Mouse (Mus musculus) limb, embryonic 12.5 days (tissue): Measurements from ENCODE around the gene Foxe3. TPM values are rescaled to one million over a fixed set of nuclear protein-coding genes. Genes with fewer than 3 reads are reported as not detected.
A peak's percentile ranks its signal among the peaks of the same experiment; 100 is the strongest.

Experiments
- ATAC-seq: fragments of 200-750 bp; cut with Nextera tagmentation; 2 replicates; pipeline ENCODE4 v1.8.0; 2017; ENCODE audit warnings: low read depth, moderate TSS enrichment; ENCODE audit not compliant: insufficient number of reproducible peaks, insufficient read depth, low FRiP score, low TSS enrichment
- H3K27ac ChIP-seq: fragments of 300-500 bp; sonication (generic); 2 replicates; pipeline ENCODE4 v1.5.1; 2016; ENCODE audit warnings: mild to moderate bottlenecking, moderate library complexity
- H3K27me3 ChIP-seq: fragments of 300-500 bp; sonication (generic); 2 replicates; pipeline ENCODE4 v1.6.1; 2016; ENCODE audit warnings: mild to moderate bottlenecking, moderate library complexity
- H3K36me3 ChIP-seq: fragments of 300-500 bp; sonication (generic); 2 replicates; pipeline ENCODE4 v1.6.1; 2016; ENCODE audit warnings: mild to moderate bottlenecking, moderate library complexity
- H3K4me1 ChIP-seq: fragments of 300-500 bp; sonication (generic); replicated peaks from 2 replicates; pipeline ENCODE4 v1.6.1; 2016
- H3K4me2 ChIP-seq: fragments of 300-500 bp; sonication (generic); 2 replicates; pipeline ENCODE4 v1.6.1; 2016; ENCODE audit warnings: mild to moderate bottlenecking, moderate library complexity
- H3K4me3 ChIP-seq: fragments of 300-500 bp; sonication (generic); replicated peaks from 2 replicates; pipeline ENCODE4 v1.5.1; 2016; ENCODE audit warnings: mild to moderate bottlenecking
- H3K9ac ChIP-seq: fragments of 300-500 bp; sonication (generic); replicated peaks from 2 replicates; pipeline ENCODE4 v1.6.1; 2016; ENCODE audit warnings: mild to moderate bottlenecking, moderate library complexity
- H3K9me3 ChIP-seq: fragments of 300-500 bp; sonication (generic); 2 replicates; pipeline ENCODE4 v1.6.1; 2016; ENCODE audit warnings: mild to moderate bottlenecking, moderate library complexity
- WGBS: fragments of 180-500 bp; shearing (Covaris S2); methylation state at CpG from one replicate; pipeline ENCODE4 v1.1.7; 2016; 5-methylcytosine and 5-hydroxymethylcytosine counted together
- polyA plus RNA-seq: library from polyadenylated mRNA; unstranded; fragments of >200 nt; fragmentation: Nextera tagmentation; extraction: Ambion mirVana; gene quantifications from 2 replicates; pipeline ENCODE4 v1.2.1, GENCODE M21; 2016

Gene Foxe3
- polyA plus RNA-seq, 1 experiment from 2014 or later, result not detected

DNA sequence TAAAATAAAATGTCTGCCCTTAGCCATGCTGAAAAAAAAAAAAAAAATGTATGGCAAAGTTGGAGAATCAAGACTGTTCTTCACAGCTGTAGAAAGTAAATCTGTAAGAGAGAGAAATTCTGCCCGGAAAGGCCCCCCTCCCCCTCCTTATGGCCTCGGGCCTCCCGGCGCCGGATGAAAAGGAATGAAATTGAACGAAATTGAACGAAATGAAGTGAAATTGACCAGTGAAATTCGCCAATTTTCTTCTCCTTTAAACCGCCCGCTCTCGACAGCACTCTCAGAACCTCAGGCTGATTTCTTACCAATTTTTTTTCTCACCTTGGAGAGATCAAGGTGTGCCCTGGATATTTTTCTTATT, 22.4 kb downstream of the Foxe3 start:
- Histone ChIP-seq H3K36me3 (no peaks in the 10 kb centered on the region), H3K4me3 (no peak overlapping the region), H3K9ac (no peak overlapping the region), H3K4me2 (no peak overlapping the region; the same call in 1 of the 2 replicates), H3K9me3 (no peaks in the 10 kb centered on the region), H3K27ac (no peak overlapping the region), H3K27me3 (peaks cover 99% of the 10 kb centered on the region), H3K4me1 (peaks cover 23% of the 10 kb centered on the region)
- no peak for ATAC-seq
- WGBS, result under 1% methylated on average over 11 of the region's 11 CpGs

DNA sequence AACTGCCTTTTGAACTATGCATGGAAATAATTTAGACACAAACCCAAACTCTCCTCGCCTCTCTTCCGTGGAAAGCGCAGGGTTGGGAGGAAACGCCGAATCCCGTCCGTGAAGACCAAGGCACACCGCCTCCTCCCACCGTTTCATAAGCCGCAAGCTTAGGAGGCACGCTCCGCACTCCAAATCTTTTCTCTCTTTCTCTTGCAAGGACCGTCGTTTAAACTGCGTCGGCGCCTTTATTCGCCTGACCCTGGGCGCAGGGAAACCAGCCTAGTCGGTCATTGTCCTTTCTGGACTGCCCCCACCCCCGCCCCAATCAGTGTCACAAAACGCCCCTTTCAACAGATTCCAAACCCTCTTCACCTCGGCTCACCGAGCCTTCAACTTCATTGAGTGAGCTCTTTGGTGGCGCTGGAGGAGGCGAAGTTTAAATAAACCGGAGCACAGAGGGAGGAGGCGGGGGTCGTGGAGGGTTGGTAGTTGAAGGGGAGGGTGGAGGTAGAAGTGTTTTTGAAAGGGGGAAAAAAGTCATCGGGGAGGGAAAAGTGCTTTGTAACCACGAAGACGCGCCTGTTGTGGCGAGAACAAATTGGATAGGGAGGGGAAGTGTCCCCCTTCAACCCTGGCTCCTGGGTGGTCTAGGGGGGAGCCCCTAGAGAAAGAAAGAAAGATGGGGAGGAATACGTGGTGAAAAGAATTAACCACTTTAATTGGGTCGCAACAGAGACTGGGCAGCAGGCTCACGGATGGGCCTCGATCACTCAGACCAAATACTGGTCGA, 23.0 kb downstream of the Foxe3 start:
- Histone ChIP-seq H3K36me3 (no peaks in the 10 kb centered on the region), H3K4me2 (peak overlapping the region; percentile 57), H3K4me3 (peak overlapping the region; percentile 37), H3K9ac (no peak overlapping the region), H3K9me3 (no peaks in the 10 kb centered on the region), H3K27ac (no peak overlapping the region), H3K4me1 (peaks cover 19% of the 10 kb centered on the region), H3K27me3 (peaks cover 99% of the 10 kb centered on the region)
- ATAC-seq, result no peak
- under 1% methylated on average over 39 of the region's 39 CpGs for WGBS

DNA sequence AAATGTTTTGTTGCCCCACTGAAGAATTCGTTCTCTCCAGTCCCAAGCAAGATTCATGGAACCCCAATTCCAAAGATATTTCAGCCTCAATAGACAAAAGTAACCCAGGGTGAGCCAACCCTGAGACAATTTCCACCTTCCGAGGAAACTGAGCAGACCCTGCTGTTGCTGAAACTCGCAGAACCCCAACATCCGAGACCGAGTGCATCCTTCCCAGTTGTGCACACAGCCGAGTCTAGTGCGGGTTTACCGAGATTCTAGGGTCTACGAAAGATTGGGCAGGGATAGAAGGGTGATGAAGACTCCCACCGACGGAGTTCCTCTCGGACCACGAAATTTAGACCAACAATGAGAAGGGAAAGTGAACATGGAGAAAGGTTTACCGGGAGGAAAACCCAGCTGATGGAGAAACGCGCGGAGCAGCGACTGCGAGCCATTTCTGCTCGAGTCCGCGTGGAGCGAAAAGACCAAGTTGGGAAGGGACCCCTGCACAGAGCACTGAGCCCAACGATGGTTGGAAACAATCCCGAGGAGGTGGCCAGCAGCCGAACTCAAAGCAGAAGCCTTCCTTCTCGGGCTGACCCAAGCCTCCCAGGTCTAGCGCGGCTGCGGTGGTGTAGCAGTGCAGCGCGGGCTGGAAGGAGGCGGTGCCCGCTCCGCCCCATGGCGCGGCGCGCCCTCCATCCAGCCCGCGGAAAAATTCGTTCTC, 24.0 kb downstream of the Foxe3 start:
- no peaks in the 10 kb centered on the region for H3K9me3 ChIP-seq
- peak; percentile 37; the same call in 1 of the 2 replicates for ATAC-seq

DNA sequence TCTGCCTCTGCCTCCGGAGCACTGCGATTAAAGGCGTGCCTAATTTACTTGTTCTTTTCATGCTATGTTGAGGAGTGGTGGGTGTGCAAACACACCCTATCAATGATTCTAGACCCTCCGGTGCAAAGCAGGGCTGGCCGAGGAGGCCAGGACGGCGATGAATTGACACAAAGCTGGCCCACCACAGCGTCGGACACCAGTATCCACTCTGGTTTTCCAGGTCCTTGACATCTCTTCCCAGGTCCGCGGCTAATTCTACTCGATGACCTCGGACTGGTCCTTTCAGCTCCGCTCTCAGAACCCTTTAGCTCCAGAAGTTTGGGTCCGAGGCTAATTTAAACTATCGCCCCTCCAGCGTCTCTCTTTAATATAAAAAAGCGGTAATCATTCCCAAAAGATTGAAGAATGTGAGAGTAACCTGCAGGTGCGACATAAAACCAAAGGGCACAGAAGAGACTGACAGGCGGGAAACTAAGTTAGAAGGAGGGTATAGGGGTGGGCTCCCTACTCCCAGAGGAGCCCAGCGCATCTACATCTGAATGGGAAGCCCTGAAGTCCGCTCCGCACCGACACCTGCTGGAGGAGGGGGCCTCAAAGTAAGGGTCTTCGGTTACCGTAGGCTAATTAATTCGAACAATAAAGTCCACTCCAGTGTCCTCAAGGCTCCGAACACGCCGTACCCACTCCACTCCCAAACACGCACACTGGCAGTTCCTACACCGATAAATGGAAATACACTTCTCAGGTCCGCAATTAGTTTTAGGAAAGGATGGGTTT, 24.8 kb downstream of the Foxe3 start:
- Histone ChIP-seq H3K4me3 (no peak overlapping the region), H3K27ac (no peak overlapping the region), H3K4me1 (peaks cover 12% of the 10 kb centered on the region), H3K9ac (no peak overlapping the region), H3K36me3 (no peaks in the 10 kb centered on the region), H3K4me2 (no peak overlapping the region), H3K27me3 (peaks cover 99% of the 10 kb centered on the region), H3K9me3 (no peaks in the 10 kb centered on the region)
- WGBS, result 2% methylated on average over 33 of the region's 33 CpGs
- ATAC-seq, result no peak

More for the DNA sequence above, 24.0 kb downstream of the Foxe3 start:
- H3K36me3 ChIP-seq, result no peaks in the 10 kb centered on the region
- WGBS, result under 1% methylated on average over 42 of the region's 42 CpGs
- peak overlapping the region; percentile 37 for H3K4me3 ChIP-seq
- no peak overlapping the region for H3K27ac ChIP-seq
- peaks cover 12% of the 10 kb centered on the region for H3K4me1 ChIP-seq
- peaks cover 99% of the 10 kb centered on the region for H3K27me3 ChIP-seq
- peak overlapping the region; percentile 57 for H3K4me2 ChIP-seq
- H3K9ac ChIP-seq, result no peak overlapping the region

DNA sequence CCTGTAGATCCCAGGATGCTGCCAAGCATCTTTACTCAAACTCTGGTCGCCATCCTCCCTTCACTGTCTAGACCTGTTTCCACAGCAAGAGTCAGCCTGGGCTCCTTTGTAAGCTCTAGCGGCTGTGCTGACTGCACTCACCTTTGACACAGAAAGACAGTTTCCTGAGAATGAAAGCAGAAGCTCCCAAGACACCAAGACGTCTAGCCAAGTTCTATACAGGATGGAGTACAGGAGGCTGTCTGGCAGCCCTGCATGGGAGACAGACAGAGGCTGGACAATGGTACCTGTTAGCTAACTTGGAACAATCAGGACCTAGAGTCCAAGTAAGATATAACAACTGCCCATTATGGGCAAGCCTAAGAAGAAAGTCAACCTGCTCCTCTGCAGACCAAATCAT, 25.9 kb downstream of the Foxe3 start:
- WGBS, result 5% methylated on average over 3 of the region's 3 CpGs
- ATAC-seq, result no peak

DNA sequence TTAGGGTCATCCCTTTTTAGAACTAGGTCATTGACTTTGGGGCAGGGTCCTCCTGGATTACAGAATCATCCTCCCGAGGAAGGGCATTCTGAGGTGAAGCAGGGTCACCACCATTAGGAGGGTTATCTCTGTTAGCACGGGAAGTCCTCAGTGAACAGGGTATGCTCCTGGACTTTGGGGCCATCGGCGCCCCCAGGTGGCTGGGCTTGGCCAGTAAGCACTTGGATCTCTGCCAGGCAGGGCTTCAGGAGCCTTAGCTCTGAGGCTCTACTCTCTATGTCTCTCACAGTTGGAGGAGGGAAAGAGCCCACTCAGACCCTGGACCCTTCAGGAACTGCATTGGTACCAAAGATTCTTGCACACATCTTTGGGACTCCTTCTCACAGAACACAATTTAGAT, 28.0 kb downstream of the Foxe3 start:
- Histone ChIP-seq H3K9ac (no peak overlapping the region), H3K27me3 (peaks cover 93% of the 10 kb centered on the region), H3K4me2 (no peak overlapping the region), H3K36me3 (no peaks in the 10 kb centered on the region), H3K9me3 (no peaks in the 10 kb centered on the region), H3K27ac (no peak overlapping the region), H3K4me1 (peaks cover 12% of the 10 kb centered on the region), H3K4me3 (no peak overlapping the region)
- WGBS, result 8% methylated on average over 4 of the region's 4 CpGs
- no peak for ATAC-seq

More for the DNA sequence above, 25.9 kb downstream of the Foxe3 start:
- Histone ChIP-seq H3K4me1 (peaks cover 12% of the 10 kb centered on the region), H3K9ac (no peak overlapping the region), H3K27ac (no peak overlapping the region), H3K36me3 (no peaks in the 10 kb centered on the region), H3K27me3 (peaks cover 97% of the 10 kb centered on the region), H3K4me2 (no peak overlapping the region), H3K4me3 (no peak overlapping the region), H3K9me3 (no peaks in the 10 kb centered on the region)

DNA sequence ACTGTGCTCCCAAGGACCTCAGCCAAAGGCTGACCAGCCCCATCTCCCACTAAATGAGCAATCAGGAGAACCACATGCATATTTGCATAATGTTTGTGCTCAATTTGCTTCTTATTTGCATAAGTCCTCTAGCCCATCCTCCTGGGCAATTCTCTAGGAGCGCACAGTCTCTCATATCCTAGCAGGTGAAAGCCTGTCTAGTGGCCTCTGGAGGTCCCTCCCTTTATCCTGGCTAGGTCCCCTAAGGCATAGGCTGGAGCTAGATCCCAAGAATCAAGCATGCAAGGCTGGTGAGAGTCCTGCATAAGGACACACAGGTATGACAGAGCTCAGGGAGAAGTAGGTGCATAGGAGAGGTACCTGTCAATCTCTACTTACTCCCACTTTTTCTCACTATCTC, 43.6 kb downstream of the Foxe3 start:
- Histone ChIP-seq H3K9ac (no peak overlapping the region), H3K4me3 (no peak overlapping the region), H3K4me1 (no peaks in the 10 kb centered on the region), H3K4me2 (no peak overlapping the region), H3K27me3 (peaks cover 73% of the 10 kb centered on the region), H3K27ac (no peak overlapping the region), H3K9me3 (no peaks in the 10 kb centered on the region), H3K36me3 (no peaks in the 10 kb centered on the region)
- no peak for ATAC-seq
- 90% methylated on average over 1 of the region's 1 CpGs for WGBS

DNA sequence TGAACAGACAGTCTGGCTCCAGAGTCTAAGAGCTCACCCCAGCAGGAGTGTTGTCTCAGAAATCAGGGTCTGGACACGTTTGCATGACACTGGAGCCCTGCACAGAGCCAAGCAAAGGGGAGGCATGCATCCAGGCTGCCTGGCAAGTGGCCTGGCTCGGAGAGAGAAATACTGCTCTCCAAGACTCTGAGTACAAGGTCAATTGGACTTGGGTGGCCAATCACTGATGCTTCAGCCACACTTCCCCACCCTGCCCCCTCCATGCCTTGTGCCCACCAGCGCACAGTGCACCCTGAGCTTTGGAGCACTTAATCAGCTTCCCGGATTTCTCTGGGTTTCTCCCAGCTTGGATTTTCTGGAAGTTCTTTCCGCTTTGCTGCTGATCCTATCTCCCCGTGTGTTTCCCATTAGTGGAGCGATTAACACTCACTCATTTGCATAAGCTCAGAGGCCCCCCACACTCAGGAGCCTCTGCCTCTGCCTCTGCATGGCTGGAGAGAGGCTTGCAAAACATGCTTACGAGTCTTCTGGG, 49.3 kb downstream of the Foxe3 start:
- H3K27me3 ChIP-seq, result peaks cover 53% of the 10 kb centered on the region
- no peaks in the 10 kb centered on the region for H3K9me3 ChIP-seq
- H3K4me3 ChIP-seq, result no peak overlapping the region
- H3K36me3 ChIP-seq, result no peaks in the 10 kb centered on the region
- ATAC-seq, result no peak
- H3K4me2 ChIP-seq, result no peak overlapping the region
- no peaks in the 10 kb centered on the region for H3K4me1 ChIP-seq
- no peak overlapping the region for H3K27ac ChIP-seq
- H3K9ac ChIP-seq, result no peak overlapping the region
- WGBS, result 23% methylated on average over 8 of the region's 8 CpGs

Other genes starting within 250 kb of the Foxe3 start
- not detected in 2 replicates for gene Gm12830, start 104.3 kb downstream of the Foxe3 start, polyA plus RNA-seq
- gene Foxd2, start 17.1 kb downstream of the Foxe3 start, polyA plus RNA-seq, result 1.4 and 1.9 TPM in 2 replicates
- 81.8 and 89.3 TPM in 2 replicates for gene Cmpk1, start 61.2 kb upstream of the Foxe3 start, polyA plus RNA-seq
- gene Stil, start 74.1 kb upstream of the Foxe3 start, polyA plus RNA-seq, result 16.9 and 20.3 TPM in 2 replicates
- gene Tal1, start 130.4 kb upstream of the Foxe3 start, polyA plus RNA-seq, result 1.4 and 1.9 TPM in 2 replicates
- gene Pdzk1ip1, start 162.7 kb upstream of the Foxe3 start, polyA plus RNA-seq, result 9.3 and 11.2 TPM in 2 replicates
- gene Cyp4x1, start 208.3 kb upstream of the Foxe3 start, polyA plus RNA-seq, result not detected in 2 replicates